Mouse (Mus musculus) forebrain, embryonic 16.5 days (tissue): ENCODE data around the gene Gm20388. TPM values are rescaled to one million over a fixed set of nuclear protein-coding genes. Genes with fewer than 3 reads are reported as not detected.

Experiments
- ATAC-seq: fragments of 200-750 bp; cut with Nextera tagmentation; 2 replicates; pipeline ENCODE4 v1.8.0; 2017; ENCODE audit warnings: mild to moderate bottlenecking, moderate library complexity
- H3K27ac ChIP-seq: fragments of 300-500 bp; sonication (generic); 2 replicates; pipeline ENCODE4 v1.5.1; 2014; ENCODE audit warnings: low read length, control low read depth
- H3K27me3 ChIP-seq: fragments of 300-500 bp; sonication (generic); replicated peaks from 2 replicates; pipeline ENCODE4 v1.6.1; 2014; ENCODE audit warnings: low read length; ENCODE audit not compliant: control insufficient read depth, insufficient read depth
- H3K36me3 ChIP-seq: fragments of 300-500 bp; sonication (generic); 2 replicates; pipeline ENCODE4 v1.6.1; 2014; ENCODE audit not compliant: control insufficient read depth, insufficient read depth
- H3K4me1 ChIP-seq: fragments of 300-500 bp; sonication (generic); replicated peaks from 2 replicates; pipeline ENCODE4 v1.6.1; 2014; ENCODE audit warnings: low read length; ENCODE audit not compliant: control insufficient read depth, insufficient read depth
- H3K4me2 ChIP-seq: fragments of 300-500 bp; sonication (generic); 2 replicates; pipeline ENCODE4 v1.6.1; 2014; ENCODE audit warnings: mild to moderate bottlenecking, low read length, control low read depth
- H3K4me3 ChIP-seq: fragments of 300-500 bp; sonication (generic); replicated peaks from 2 replicates; pipeline ENCODE4 v1.5.1; 2014; ENCODE audit warnings: mild to moderate bottlenecking, low read length, control low read depth
- H3K9ac ChIP-seq: fragments of 300-500 bp; sonication (generic); replicated peaks from 2 replicates; pipeline ENCODE4 v1.6.1; 2014; ENCODE audit warnings: low read depth, low read length, control low read depth
- H3K9me3 ChIP-seq: fragments of 300-500 bp; sonication (generic); 2 replicates; pipeline ENCODE4 v1.6.1; 2016; ENCODE audit warnings: low read length; ENCODE audit not compliant: control insufficient read depth
- WGBS: fragments of 180-500 bp; shearing (Covaris S2); extraction: QIAGEN DNeasy Blood & Tissue Kit; methylation state at CpG from one replicate; pipeline ENCODE4 v1.1.7; 2014; 5-methylcytosine and 5-hydroxymethylcytosine counted together
- polyA plus RNA-seq: library from polyadenylated mRNA; unstranded; fragments of >200 nt; fragmentation: Nextera tagmentation; extraction: Ambion mirVana; gene quantifications from 2 replicates; pipeline ENCODE4 v1.2.1, GENCODE M21; 2015

The Gm20388 gene
- polyA plus RNA-seq, 1 experiment from 2014 or later, result 4.7 TPM

- no peak for ATAC-seq
- no peak overlapping the region for H3K9ac ChIP-seq
- no peaks in the 10 kb centered on the region for H3K9me3 ChIP-seq
- no peaks in the 10 kb centered on the region for H3K27me3 ChIP-seq
- no peaks in the 10 kb centered on the region for H3K4me1 ChIP-seq
- WGBS, result 71% methylated on average over 6 of the region's 6 CpGs
- no peak overlapping the region for H3K27ac ChIP-seq
- H3K36me3 ChIP-seq, result no peaks in the 10 kb centered on the region
- no peak overlapping the region for H3K4me2 ChIP-seq
- no peak overlapping the region for H3K4me3 ChIP-seq
Measured at GRCm38 (mm10) chr8:122079093-122079492, 2168.5 kb downstream of the Gm20388 start.

- H3K4me2 ChIP-seq, result no peak overlapping the region
- H3K4me3 ChIP-seq, result no peak overlapping the region
- WGBS, result 48% methylated on average over 5 of the region's 5 CpGs
- H3K4me1 ChIP-seq, result no peaks in the 10 kb centered on the region
- H3K36me3 ChIP-seq, result no peaks in the 10 kb centered on the region
- no peaks in the 10 kb centered on the region for H3K27me3 ChIP-seq
- H3K9ac ChIP-seq, result no peak overlapping the region
- no peak for ATAC-seq
- no peaks in the 10 kb centered on the region for H3K9me3 ChIP-seq
- no peak overlapping the region for H3K27ac ChIP-seq
Measured at GRCm38 (mm10) chr8:122080347-122080746, 2169.7 kb downstream of the Gm20388 start.

- Histone ChIP-seq H3K4me3 (no peak overlapping the region), H3K4me1 (no peaks in the 10 kb centered on the region), H3K27ac (no peak overlapping the region), H3K9me3 (no peaks in the 10 kb centered on the region), H3K27me3 (no peaks in the 10 kb centered on the region), H3K9ac (no peak overlapping the region), H3K4me2 (no peak overlapping the region), H3K36me3 (no peaks in the 10 kb centered on the region)
- no peak for ATAC-seq
- WGBS, result 86% methylated on average over 6 of the region's 6 CpGs
Measured at GRCm38 (mm10) chr8:122083401-122083800, 2172.8 kb downstream of the Gm20388 start.

GRCm38 (mm10) chr8:122084145-122084544, 2173.5 kb downstream of the Gm20388 start:
- H3K36me3 ChIP-seq, result no peaks in the 10 kb centered on the region
- 8% methylated on average over 3 of the region's 3 CpGs for WGBS
- H3K9me3 ChIP-seq, result no peaks in the 10 kb centered on the region
- H3K4me1 ChIP-seq, result no peaks in the 10 kb centered on the region
- no peak for ATAC-seq
- H3K4me3 ChIP-seq, result no peak overlapping the region
- no peak overlapping the region for H3K4me2 ChIP-seq
- H3K27me3 ChIP-seq, result no peaks in the 10 kb centered on the region
- no peak overlapping the region for H3K9ac ChIP-seq
- no peak overlapping the region for H3K27ac ChIP-seq

- no peak for ATAC-seq
- Histone ChIP-seq H3K27me3 (no peaks in the 10 kb centered on the region), H3K9ac (no peak overlapping the region), H3K9me3 (no peaks in the 10 kb centered on the region), H3K36me3 (no peaks in the 10 kb centered on the region), H3K4me1 (no peaks in the 10 kb centered on the region), H3K27ac (no peak overlapping the region), H3K4me3 (no peak overlapping the region), H3K4me2 (no peak overlapping the region)
- WGBS, result 74% methylated on average over 15 of the region's 15 CpGs
Measured at GRCm38 (mm10) chr8:122084726-122085410, 2174.2 kb downstream of the Gm20388 start.

GRCm38 (mm10) chr8:122086064-122086463, 2175.4 kb downstream of the Gm20388 start:
- no peaks in the 10 kb centered on the region for H3K27me3 ChIP-seq
- 83% methylated on average over 12 of the region's 12 CpGs for WGBS
- H3K4me3 ChIP-seq, result no peak overlapping the region
- no peaks in the 10 kb centered on the region for H3K36me3 ChIP-seq
- no peak overlapping the region for H3K27ac ChIP-seq
- no peak overlapping the region for H3K9ac ChIP-seq
- H3K4me2 ChIP-seq, result no peak overlapping the region
- H3K4me1 ChIP-seq, result no peaks in the 10 kb centered on the region
- ATAC-seq, result no peak
- H3K9me3 ChIP-seq, result no peaks in the 10 kb centered on the region

GRCm38 (mm10) chr8:122088631-122089030, 2178.0 kb downstream of the Gm20388 start:
- ATAC-seq, result no peak
- H3K27me3 ChIP-seq, result no peaks in the 10 kb centered on the region
- H3K27ac ChIP-seq, result no peak overlapping the region
- no peaks in the 10 kb centered on the region for H3K4me1 ChIP-seq
- no peak overlapping the region for H3K9ac ChIP-seq
- no peaks in the 10 kb centered on the region for H3K36me3 ChIP-seq
- H3K4me3 ChIP-seq, result no peak overlapping the region
- no peaks in the 10 kb centered on the region for H3K9me3 ChIP-seq
- no peak overlapping the region for H3K4me2 ChIP-seq
- 82% methylated on average over 16 of the region's 16 CpGs for WGBS

- no peak overlapping the region for H3K4me2 ChIP-seq
- no peak overlapping the region for H3K4me3 ChIP-seq
- H3K9me3 ChIP-seq, result no peaks in the 10 kb centered on the region
- H3K27me3 ChIP-seq, result no peaks in the 10 kb centered on the region
- H3K36me3 ChIP-seq, result no peaks in the 10 kb centered on the region
- no peak overlapping the region for H3K9ac ChIP-seq
- 91% methylated on average over 7 of the region's 7 CpGs for WGBS
- H3K27ac ChIP-seq, result no peak overlapping the region
- H3K4me1 ChIP-seq, result no peaks in the 10 kb centered on the region
- no peak for ATAC-seq
Measured at GRCm38 (mm10) chr8:122089186-122089700, 2178.6 kb downstream of the Gm20388 start.

GRCm38 (mm10) chr8:122092476-122092875, 2181.8 kb downstream of the Gm20388 start:
- WGBS, result 78% methylated on average over 5 of the region's 5 CpGs

More at GRCm38 (mm10) chr8:122092476-122092875, 2181.8 kb downstream of the Gm20388 start:
- Histone ChIP-seq H3K36me3 (no peaks in the 10 kb centered on the region), H3K9ac (no peak overlapping the region), H3K27me3 (no peaks in the 10 kb centered on the region), H3K4me3 (no peak overlapping the region), H3K4me1 (no peaks in the 10 kb centered on the region), H3K4me2 (no peak overlapping the region), H3K9me3 (no peaks in the 10 kb centered on the region), H3K27ac (no peak overlapping the region)
- no peak for ATAC-seq
